Mouse (Mus musculus) cortical plate, adult 2 months (tissue): ENCODE results near the gene Dnaic1.
A peak's percentile ranks its signal among the peaks of the same experiment; 100 is the strongest.

Experiments used
- CTCF ChIP-seq: fragments of 200-500 bp; IDR thresholded peaks from 2 replicates; pipeline ENCODE4 v1.5.1; 2011; ENCODE audit warnings: mild to moderate bottlenecking, control low read depth, low read length; ENCODE audit not compliant: insufficient read depth; ENCODE audit errors: extremely low read depth
- POLR2A ChIP-seq: fragments of 200-500 bp; IDR thresholded peaks from 2 replicates; pipeline ENCODE4 v1.6.1; 2011; ENCODE audit warnings: mild to moderate bottlenecking, low read length, control low read depth; ENCODE audit not compliant: insufficient read depth; ENCODE audit errors: extremely low read depth

- peak; percentile 94 for TF ChIP-seq POLR2A
- 0 out of 2 replicates have a peak, but pooled peaks have one; percentile 3 for TF ChIP-seq CTCF
Measured at GRCm38 (mm10) chr4:41569411-41569885, at the start of gene Dnaic1, which contains the start of gene Fam219a.
